Mouse (Mus musculus): ENCODE measurements around the gene Col4a3bp. TPM values are rescaled to one million over a fixed set of nuclear protein-coding genes. Genes with fewer than 3 reads are reported as not detected.

Col4a3bp gene
- polyA plus RNA-seq, 1 experiment from 2014 or later = 10.2 TPM

GRCm38 (mm10) chr13:96514154-96514942, 28.1 kb upstream of the Col4a3bp start:
- no peaks in the 10 kb centered on the region for H3K36me3 ChIP-seq (ENCODE audit: control insufficient read depth, insufficient read depth, low read length)
- H3K9me3 ChIP-seq (ENCODE audit: control insufficient read depth, low read length) = no peaks in the 10 kb centered on the region
- no peaks in the 10 kb centered on the region for H3K27me3 ChIP-seq (replicated peaks; ENCODE audit: control insufficient read depth, insufficient read depth, low read length)
- no peak overlapping the region for H3K4me3 ChIP-seq (ENCODE audit: low read length)
- WGBS = 65% methylated on average over 5 of the region's 5 CpGs
- ATAC-seq = no peak
- H3K27ac ChIP-seq (ENCODE audit: low read length) = peak overlapping the region; percentile 14
- peaks cover 7% of the 10 kb centered on the region; the same call in 1 of the 2 replicates for H3K4me1 ChIP-seq (ENCODE audit: control insufficient read depth, insufficient read depth, low read length)
- H3K4me2 ChIP-seq (ENCODE audit: low read depth, low read length) = no peak overlapping the region
- H3K9ac ChIP-seq (ENCODE audit: low read depth, low read length) = no peak overlapping the region

- Histone ChIP-seq H3K4me2 (ENCODE audit: low read depth, low read length) (no peak overlapping the region), H3K9me3 (ENCODE audit: control insufficient read depth, low read length) (no peaks in the 10 kb centered on the region), H3K27ac (ENCODE audit: low read length) (no peak overlapping the region), H3K9ac (ENCODE audit: low read depth, low read length) (no peak overlapping the region), H3K4me1 (ENCODE audit: control insufficient read depth, insufficient read depth, low read length) (peaks cover 4% of the 10 kb centered on the region; the same call in 1 of the 2 replicates), H3K4me3 (ENCODE audit: low read length) (no peak overlapping the region), H3K27me3 (replicated peaks; ENCODE audit: control insufficient read depth, insufficient read depth, low read length) (no peaks in the 10 kb centered on the region), H3K36me3 (ENCODE audit: control insufficient read depth, insufficient read depth, low read length) (no peaks in the 10 kb centered on the region)
- no peak for ATAC-seq
- WGBS = 86% methylated on average over 9 of the region's 9 CpGs
Measured at GRCm38 (mm10) chr13:96516249-96516648, 26.2 kb upstream of the Col4a3bp start.

- no peaks in the 10 kb centered on the region for H3K9me3 ChIP-seq (ENCODE audit: control insufficient read depth, low read length)
- no peak overlapping the region for H3K4me2 ChIP-seq (ENCODE audit: low read depth, low read length)
- H3K4me3 ChIP-seq (ENCODE audit: low read length) = no peak overlapping the region
- no peaks in the 10 kb centered on the region for H3K27me3 ChIP-seq (replicated peaks; ENCODE audit: control insufficient read depth, insufficient read depth, low read length)
- no peak overlapping the region for H3K27ac ChIP-seq (ENCODE audit: low read length)
- 59% methylated on average over 2 of the region's 2 CpGs for WGBS
- peaks cover 4% of the 10 kb centered on the region; the same call in 1 of the 2 replicates for H3K4me1 ChIP-seq (ENCODE audit: control insufficient read depth, insufficient read depth, low read length)
- H3K36me3 ChIP-seq (ENCODE audit: control insufficient read depth, insufficient read depth, low read length) = no peaks in the 10 kb centered on the region
- H3K9ac ChIP-seq (ENCODE audit: low read depth, low read length) = no peak overlapping the region
- ATAC-seq = peak; percentile 66
Measured at GRCm38 (mm10) chr13:96517335-96517734, 25.1 kb upstream of the Col4a3bp start.

- no peak overlapping the region for H3K4me2 ChIP-seq (ENCODE audit: low read depth, low read length)
- no peak overlapping the region for H3K27ac ChIP-seq (ENCODE audit: low read length)
- no peak overlapping the region for H3K9ac ChIP-seq (ENCODE audit: low read depth, low read length)
- H3K4me3 ChIP-seq (ENCODE audit: low read length) = no peak overlapping the region
- no peaks in the 10 kb centered on the region for H3K27me3 ChIP-seq (replicated peaks; ENCODE audit: control insufficient read depth, insufficient read depth, low read length)
- ATAC-seq = no peak
- no peaks in the 10 kb centered on the region for H3K36me3 ChIP-seq (ENCODE audit: control insufficient read depth, insufficient read depth, low read length)
- H3K4me1 ChIP-seq (ENCODE audit: control insufficient read depth, insufficient read depth, low read length) = 0 out of 2 replicates have a peak, but pooled peaks cover 4% of the 10 kb centered on the region
- H3K9me3 ChIP-seq (ENCODE audit: control insufficient read depth, low read length) = no peaks in the 10 kb centered on the region
- WGBS = 87% methylated on average over 3 of the region's 3 CpGs
Measured at GRCm38 (mm10) chr13:96521294-96521693, 21.1 kb upstream of the Col4a3bp start.

GRCm38 (mm10) chr13:96527022-96527421, 15.4 kb upstream of the Col4a3bp start:
- H3K9ac ChIP-seq (ENCODE audit: low read depth, low read length) = no peak overlapping the region
- no peak overlapping the region for H3K27ac ChIP-seq (ENCODE audit: low read length)
- WGBS = 92% methylated on average over 3 of the region's 3 CpGs
- no peaks in the 10 kb centered on the region for H3K27me3 ChIP-seq (replicated peaks; ENCODE audit: control insufficient read depth, insufficient read depth, low read length)
- H3K9me3 ChIP-seq (ENCODE audit: control insufficient read depth, low read length) = no peaks in the 10 kb centered on the region
- no peaks in the 10 kb centered on the region for H3K36me3 ChIP-seq (ENCODE audit: control insufficient read depth, insufficient read depth, low read length)
- no peak overlapping the region for H3K4me3 ChIP-seq (ENCODE audit: low read length)
- no peak for ATAC-seq
- H3K4me2 ChIP-seq (ENCODE audit: low read depth, low read length) = no peak overlapping the region
- peaks cover 3% of the 10 kb centered on the region for H3K4me1 ChIP-seq (ENCODE audit: control insufficient read depth, insufficient read depth, low read length)

GRCm38 (mm10) chr13:96527856-96528255, 14.6 kb upstream of the Col4a3bp start:
- H3K4me2 ChIP-seq (ENCODE audit: low read depth, low read length) = no peak overlapping the region
- H3K36me3 ChIP-seq (ENCODE audit: control insufficient read depth, insufficient read depth, low read length) = no peaks in the 10 kb centered on the region
- peaks cover 6% of the 10 kb centered on the region for H3K4me1 ChIP-seq (ENCODE audit: control insufficient read depth, insufficient read depth, low read length)
- no peak for ATAC-seq
- H3K9me3 ChIP-seq (ENCODE audit: control insufficient read depth, low read length) = no peaks in the 10 kb centered on the region
- H3K9ac ChIP-seq (ENCODE audit: low read depth, low read length) = no peak overlapping the region
- H3K4me3 ChIP-seq (ENCODE audit: low read length) = no peak overlapping the region
- H3K27ac ChIP-seq (ENCODE audit: low read length) = no peak overlapping the region
- WGBS = 88% methylated on average over 11 of the region's 11 CpGs
- H3K27me3 ChIP-seq (replicated peaks; ENCODE audit: control insufficient read depth, insufficient read depth, low read length) = no peaks in the 10 kb centered on the region

- Histone ChIP-seq H3K9me3 (ENCODE audit: control insufficient read depth, low read length) (no peaks in the 10 kb centered on the region), H3K36me3 (ENCODE audit: control insufficient read depth, insufficient read depth, low read length) (no peaks in the 10 kb centered on the region), H3K27ac (ENCODE audit: low read length) (no peak overlapping the region), H3K4me1 (ENCODE audit: control insufficient read depth, insufficient read depth, low read length) (peaks cover 6% of the 10 kb centered on the region), H3K9ac (ENCODE audit: low read depth, low read length) (no peak overlapping the region), H3K4me2 (ENCODE audit: low read depth, low read length) (no peak overlapping the region), H3K4me3 (ENCODE audit: low read length) (no peak overlapping the region), H3K27me3 (replicated peaks; ENCODE audit: control insufficient read depth, insufficient read depth, low read length) (no peaks in the 10 kb centered on the region)
- no peak for ATAC-seq
- 87% methylated on average over 3 of the region's 3 CpGs for WGBS
Measured at GRCm38 (mm10) chr13:96528776-96529175, 13.6 kb upstream of the Col4a3bp start.

GRCm38 (mm10) chr13:96529542-96529941, 12.9 kb upstream of the Col4a3bp start:
- ATAC-seq = no peak
- Histone ChIP-seq H3K36me3 (ENCODE audit: control insufficient read depth, insufficient read depth, low read length) (no peaks in the 10 kb centered on the region), H3K9ac (ENCODE audit: low read depth, low read length) (no peak overlapping the region), H3K27ac (ENCODE audit: low read length) (no peak overlapping the region), H3K4me3 (ENCODE audit: low read length) (no peak overlapping the region), H3K4me1 (ENCODE audit: control insufficient read depth, insufficient read depth, low read length) (peaks cover 6% of the 10 kb centered on the region), H3K27me3 (replicated peaks; ENCODE audit: control insufficient read depth, insufficient read depth, low read length) (no peaks in the 10 kb centered on the region), H3K4me2 (ENCODE audit: low read depth, low read length) (no peak overlapping the region), H3K9me3 (ENCODE audit: control insufficient read depth, low read length) (no peaks in the 10 kb centered on the region)
- 93% methylated on average over 3 of the region's 3 CpGs for WGBS

GRCm38 (mm10) chr13:96530064-96530463, 12.4 kb upstream of the Col4a3bp start:
- no peaks in the 10 kb centered on the region for H3K36me3 ChIP-seq (ENCODE audit: control insufficient read depth, insufficient read depth, low read length)
- H3K4me2 ChIP-seq (ENCODE audit: low read depth, low read length) = no peak overlapping the region
- H3K27ac ChIP-seq (ENCODE audit: low read length) = no peak overlapping the region
- ATAC-seq = no peak
- no peaks in the 10 kb centered on the region for H3K27me3 ChIP-seq (replicated peaks; ENCODE audit: control insufficient read depth, insufficient read depth, low read length)
- H3K4me1 ChIP-seq (ENCODE audit: control insufficient read depth, insufficient read depth, low read length) = peaks cover 6% of the 10 kb centered on the region
- H3K4me3 ChIP-seq (ENCODE audit: low read length) = no peak overlapping the region
- 85% methylated on average over 9 of the region's 9 CpGs for WGBS
- no peak overlapping the region for H3K9ac ChIP-seq (ENCODE audit: low read depth, low read length)
- no peaks in the 10 kb centered on the region for H3K9me3 ChIP-seq (ENCODE audit: control insufficient read depth, low read length)
